Mouse (Mus musculus): ENCODE results near the gene Pibf1. TPM values are rescaled to one million over a fixed set of nuclear protein-coding genes. Genes with fewer than 3 reads are reported as not detected.

Gene Pibf1
- 24.8 and 29.9 TPM in 2 replicates for polyA plus RNA-seq (2014; fragmentation: Nextera tagmentation; extraction: Ambion mirVana)

- under 1% methylated on average over 73 of the region's 73 CpGs for WGBS
- ATAC-seq (ENCODE audit: insufficient number of reproducible peaks, low FRiP score, low TSS enrichment, low read depth): peak; percentile 100
- H3K4me1 ChIP-seq (ENCODE audit: control insufficient read depth, insufficient read depth, low read length): peaks cover 6% of the 10 kb centered on the region; the same call in 1 of the 2 replicates
- peak within 1 kb of the TSS; percentile 84 for H3K4me2 ChIP-seq (ENCODE audit: low read depth, severe bottlenecking)
- DNase-seq (ENCODE audit: low spot score): peak; percentile 99
- peak within 1 kb of the TSS; percentile 56; the same call in 1 of the 2 replicates for H3K27ac ChIP-seq (replicated peaks; ENCODE audit: low read depth, low read length)
- H3K27me3 ChIP-seq (ENCODE audit: control insufficient read depth, insufficient read depth, low read length): no peaks in the 10 kb centered on the region
- no peaks in the 10 kb centered on the region for H3K9me3 ChIP-seq (ENCODE audit: control insufficient read depth, low read length)
- H3K9ac ChIP-seq (ENCODE audit: low read length): peak within 1 kb of the TSS; percentile 93
- H3K4me3 ChIP-seq (ENCODE audit: low read depth, low read length): peak within 1 kb of the TSS; percentile 94
- peaks cover 6% of the 10 kb centered on the region for H3K36me3 ChIP-seq (ENCODE audit: control insufficient read depth, insufficient read depth, low read length)
These were observed at the start of gene Pibf1, which contains the start of gene Dis3 for GRCm38 (mm10) chr14:99099267-99099966. Pibf1 (plus strand) TSS chr14:99099424. Dis3 (minus strand) TSS chr14:99099770.

GRCm38 (mm10) chr14:99058959-99059586 lies 40.2 kb upstream of the Pibf1 start:
- peaks cover 18% of the 10 kb centered on the region for H3K36me3 ChIP-seq (ENCODE audit: control insufficient read depth, insufficient read depth, low read length)
- WGBS: 94% methylated on average over 7 of the region's 7 CpGs
- no peak overlapping the region for H3K4me2 ChIP-seq (ENCODE audit: low read depth, severe bottlenecking)
- no peak overlapping the region for H3K4me3 ChIP-seq (ENCODE audit: low read depth, low read length)
- H3K4me1 ChIP-seq (ENCODE audit: control insufficient read depth, insufficient read depth, low read length): no peaks in the 10 kb centered on the region
- DNase-seq (ENCODE audit: low spot score): peak; percentile 19
- H3K9ac ChIP-seq (ENCODE audit: low read length): no peak overlapping the region
- no peak overlapping the region for H3K27ac ChIP-seq (replicated peaks; ENCODE audit: low read depth, low read length)
- no peak for ATAC-seq (ENCODE audit: insufficient number of reproducible peaks, low FRiP score, low TSS enrichment, low read depth)
- no peaks in the 10 kb centered on the region for H3K9me3 ChIP-seq (ENCODE audit: control insufficient read depth, low read length)
- H3K27me3 ChIP-seq (ENCODE audit: control insufficient read depth, insufficient read depth, low read length): no peaks in the 10 kb centered on the region

- no peaks in the 10 kb centered on the region for H3K27me3 ChIP-seq (ENCODE audit: control insufficient read depth, insufficient read depth, low read length)
- H3K4me3 ChIP-seq (ENCODE audit: low read depth, low read length): no peak overlapping the region
- peaks cover 18% of the 10 kb centered on the region for H3K36me3 ChIP-seq (ENCODE audit: control insufficient read depth, insufficient read depth, low read length)
- no peak overlapping the region for H3K9ac ChIP-seq (ENCODE audit: low read length)
- no peaks in the 10 kb centered on the region for H3K9me3 ChIP-seq (ENCODE audit: control insufficient read depth, low read length)
- H3K27ac ChIP-seq (replicated peaks; ENCODE audit: low read depth, low read length): no peak overlapping the region
- H3K4me2 ChIP-seq (ENCODE audit: low read depth, severe bottlenecking): no peak overlapping the region
- DNase-seq (ENCODE audit: low spot score) (peak; percentile 7), ATAC-seq (ENCODE audit: insufficient number of reproducible peaks, low FRiP score, low TSS enrichment, low read depth) (no peak)
- 94% methylated on average over 12 of the region's 12 CpGs for WGBS
- no peaks in the 10 kb centered on the region for H3K4me1 ChIP-seq (ENCODE audit: control insufficient read depth, insufficient read depth, low read length)
These were observed 38.6 kb upstream of the Pibf1 start for GRCm38 (mm10) chr14:99060616-99061015.

GRCm38 (mm10) chr14:99063091-99063490 lies 36.1 kb upstream of the Pibf1 start:
- Histone ChIP-seq H3K9me3 (ENCODE audit: control insufficient read depth, low read length) (no peaks in the 10 kb centered on the region), H3K27ac (replicated peaks; ENCODE audit: low read depth, low read length) (no peak overlapping the region), H3K9ac (ENCODE audit: low read length) (no peak overlapping the region), H3K36me3 (ENCODE audit: control insufficient read depth, insufficient read depth, low read length) (peaks cover 18% of the 10 kb centered on the region), H3K4me2 (ENCODE audit: low read depth, severe bottlenecking) (no peak overlapping the region), H3K4me3 (ENCODE audit: low read depth, low read length) (no peak overlapping the region), H3K4me1 (ENCODE audit: control insufficient read depth, insufficient read depth, low read length) (no peaks in the 10 kb centered on the region), H3K27me3 (ENCODE audit: control insufficient read depth, insufficient read depth, low read length) (no peaks in the 10 kb centered on the region)
- 98% methylated on average over 2 of the region's 2 CpGs for WGBS
- ATAC-seq (ENCODE audit: insufficient number of reproducible peaks, low FRiP score, low TSS enrichment, low read depth) (no peak), DNase-seq (ENCODE audit: low spot score) (no peak)

GRCm38 (mm10) chr14:99071146-99071545 lies 28.1 kb upstream of the Pibf1 start:
- Histone ChIP-seq H3K9me3 (ENCODE audit: control insufficient read depth, low read length) (no peaks in the 10 kb centered on the region), H3K4me2 (ENCODE audit: low read depth, severe bottlenecking) (no peak overlapping the region), H3K9ac (ENCODE audit: low read length) (no peak overlapping the region), H3K4me1 (ENCODE audit: control insufficient read depth, insufficient read depth, low read length) (no peaks in the 10 kb centered on the region), H3K36me3 (ENCODE audit: control insufficient read depth, insufficient read depth, low read length) (peaks cover 14% of the 10 kb centered on the region), H3K27me3 (ENCODE audit: control insufficient read depth, insufficient read depth, low read length) (no peaks in the 10 kb centered on the region), H3K4me3 (ENCODE audit: low read depth, low read length) (no peak overlapping the region), H3K27ac (replicated peaks; ENCODE audit: low read depth, low read length) (no peak overlapping the region)
- 87% methylated on average over 4 of the region's 4 CpGs for WGBS
- ATAC-seq (ENCODE audit: insufficient number of reproducible peaks, low FRiP score, low TSS enrichment, low read depth) (no peak), DNase-seq (ENCODE audit: low spot score) (no peak)

- peaks cover 14% of the 10 kb centered on the region for H3K36me3 ChIP-seq (ENCODE audit: control insufficient read depth, insufficient read depth, low read length)
- no peak overlapping the region for H3K4me2 ChIP-seq (ENCODE audit: low read depth, severe bottlenecking)
- ATAC-seq (ENCODE audit: insufficient number of reproducible peaks, low FRiP score, low TSS enrichment, low read depth): no peak
- WGBS: 94% methylated on average over 7 of the region's 7 CpGs
- H3K4me1 ChIP-seq (ENCODE audit: control insufficient read depth, insufficient read depth, low read length): no peaks in the 10 kb centered on the region
- H3K9me3 ChIP-seq (ENCODE audit: control insufficient read depth, low read length): no peaks in the 10 kb centered on the region
- DNase-seq (ENCODE audit: low spot score): peak; percentile 13
- H3K4me3 ChIP-seq (ENCODE audit: low read depth, low read length): no peak overlapping the region
- H3K27me3 ChIP-seq (ENCODE audit: control insufficient read depth, insufficient read depth, low read length): no peaks in the 10 kb centered on the region
- no peak overlapping the region for H3K27ac ChIP-seq (replicated peaks; ENCODE audit: low read depth, low read length)
- no peak overlapping the region for H3K9ac ChIP-seq (ENCODE audit: low read length)
These were observed 10.3 kb upstream of the Pibf1 start for GRCm38 (mm10) chr14:99088947-99089346.

- no peak for DNase-seq (ENCODE audit: low spot score)
- H3K27ac ChIP-seq (replicated peaks; ENCODE audit: low read depth, low read length): no peak overlapping the region
- H3K4me1 ChIP-seq (ENCODE audit: control insufficient read depth, insufficient read depth, low read length): peaks cover 6% of the 10 kb centered on the region; the same call in 1 of the 2 replicates
- peak overlapping the region; percentile 54 for H3K4me2 ChIP-seq (ENCODE audit: low read depth, severe bottlenecking)
- ATAC-seq (ENCODE audit: insufficient number of reproducible peaks, low FRiP score, low TSS enrichment, low read depth): no peak
- H3K9ac ChIP-seq (ENCODE audit: low read length): peak overlapping the region; percentile 59
- H3K9me3 ChIP-seq (ENCODE audit: control insufficient read depth, low read length): no peaks in the 10 kb centered on the region
- H3K36me3 ChIP-seq (ENCODE audit: control insufficient read depth, insufficient read depth, low read length): peaks cover 6% of the 10 kb centered on the region
- whole genome bisulfite sequencing: 8% methylated on average over 20 of the region's 20 CpGs
- H3K27me3 ChIP-seq (ENCODE audit: control insufficient read depth, insufficient read depth, low read length): no peaks in the 10 kb centered on the region
- peak overlapping the region; percentile 94 for H3K4me3 ChIP-seq (ENCODE audit: low read depth, low read length)
These were observed 853 bp downstream of the Pibf1 start for GRCm38 (mm10) chr14:99099967-99100587.

- Histone ChIP-seq H3K4me3 (ENCODE audit: low read depth, low read length) (no peak overlapping the region), H3K36me3 (ENCODE audit: control insufficient read depth, insufficient read depth, low read length) (0 out of 2 replicates have a peak, but pooled peaks cover 2% of the 10 kb centered on the region), H3K4me2 (ENCODE audit: low read depth, severe bottlenecking) (no peak overlapping the region), H3K27ac (replicated peaks; ENCODE audit: low read depth, low read length) (no peak overlapping the region), H3K4me1 (ENCODE audit: control insufficient read depth, insufficient read depth, low read length) (peaks cover 6% of the 10 kb centered on the region; the same call in 1 of the 2 replicates), H3K9ac (ENCODE audit: low read length) (no peak overlapping the region), H3K27me3 (ENCODE audit: control insufficient read depth, insufficient read depth, low read length) (no peaks in the 10 kb centered on the region), H3K9me3 (ENCODE audit: control insufficient read depth, low read length) (no peaks in the 10 kb centered on the region)
- 91% methylated on average over 4 of the region's 4 CpGs for WGBS
- no peak for ATAC-seq (ENCODE audit: insufficient number of reproducible peaks, low FRiP score, low TSS enrichment, low read depth)
- peak; percentile 7 for DNase-seq (ENCODE audit: low spot score)
These were observed 3.8 kb downstream of the Pibf1 start for GRCm38 (mm10) chr14:99103050-99103449.
